Mouse (Mus musculus) heart, postnatal 0 days (tissue): ENCODE results near the gene Mras. TPM values are rescaled to one million over a fixed set of nuclear protein-coding genes. Genes with fewer than 3 reads are reported as not detected.

Experiments
- ATAC-seq: fragments of 200-750 bp; cut with Nextera tagmentation; 2 replicates; pipeline ENCODE4 v1.8.0; 2017; ENCODE audit warnings: low read depth, moderate number of reproducible peaks, moderate library complexity; ENCODE audit not compliant: insufficient read depth
- DNase-seq: peaks from one replicate; pipeline ENCODE4 v3.0.0-alpha.2; 2016; ENCODE audit warnings: low spot score
- H3K27ac ChIP-seq: fragments of 300-500 bp; sonication (generic); 2 replicates; pipeline ENCODE4 v1.5.1; 2014; ENCODE audit warnings: low read depth, mild to moderate bottlenecking
- H3K27me3 ChIP-seq: fragments of 300-500 bp; sonication (generic); 2 replicates; pipeline ENCODE4 v1.6.1; 2014; ENCODE audit warnings: low read length, mixed read lengths; ENCODE audit not compliant: control insufficient read depth, insufficient read depth
- H3K36me3 ChIP-seq: fragments of 300-500 bp; sonication (generic); replicated peaks from 2 replicates; pipeline ENCODE4 v1.6.1; 2014; ENCODE audit warnings: low read length, mixed read lengths; ENCODE audit not compliant: control insufficient read depth, insufficient read depth
- H3K4me1 ChIP-seq: fragments of 300-500 bp; sonication (generic); 2 replicates; pipeline ENCODE4 v1.6.1; 2014; ENCODE audit warnings: antibody characterized with exemption; ENCODE audit not compliant: control insufficient read depth, insufficient read depth
- H3K4me2 ChIP-seq: fragments of 300-500 bp; sonication (generic); 2 replicates; pipeline ENCODE4 v1.6.1; 2014; ENCODE audit warnings: low read depth, mild to moderate bottlenecking, low read length, moderate library complexity
- H3K4me3 ChIP-seq: fragments of 300-500 bp; sonication (generic); 2 replicates; pipeline ENCODE4 v1.5.1; 2014; ENCODE audit warnings: low read depth, low read length
- H3K9ac ChIP-seq: fragments of 300-500 bp; sonication (generic); replicated peaks from 2 replicates; pipeline ENCODE4 v1.6.1; 2014; ENCODE audit warnings: low read depth, low read length, mixed read lengths
- H3K9me3 ChIP-seq: fragments of 300-500 bp; sonication (generic); replicated peaks from 2 replicates; pipeline ENCODE4 v1.6.1; 2016; ENCODE audit warnings: low read length; ENCODE audit not compliant: control insufficient read depth
- CTCF ChIP-seq: IDR thresholded peaks from 2 replicates; pipeline ENCODE4 v1.5.1; 2016; ENCODE audit warnings: antibody characterized with exemption, control low read depth, low read depth
- EP300 ChIP-seq: IDR thresholded peaks from 2 replicates; pipeline ENCODE4 v1.6.1; 2016; ENCODE audit warnings: antibody characterized with exemption, low read depth
- WGBS: fragments of 180-500 bp; shearing (Covaris S2); extraction: QIAGEN DNeasy Blood & Tissue Kit; methylation state at CpG from one replicate; pipeline ENCODE4 v1.1.7; 2014; 5-methylcytosine and 5-hydroxymethylcytosine counted together
- polyA plus RNA-seq: library from polyadenylated mRNA; unstranded; fragments of >200 nt; fragmentation: Nextera tagmentation; extraction: Ambion mirVana; gene quantifications from 2 replicates; pipeline ENCODE4 v1.2.1, GENCODE M21; 2015
- total RNA-seq: library from RNA; depleted of rRNA; stranded (reverse); fragments of >200 nt; gene quantifications from 2 replicates; pipeline ENCODE4 v1.2.3, GENCODE M21; 2014; ENCODE audit warnings: low replicate concordance

The Mras gene
- total and polyA plus RNA-seq, 2 experiments from 2014 or later, result 13.0 to 15.8 TPM

DNA sequence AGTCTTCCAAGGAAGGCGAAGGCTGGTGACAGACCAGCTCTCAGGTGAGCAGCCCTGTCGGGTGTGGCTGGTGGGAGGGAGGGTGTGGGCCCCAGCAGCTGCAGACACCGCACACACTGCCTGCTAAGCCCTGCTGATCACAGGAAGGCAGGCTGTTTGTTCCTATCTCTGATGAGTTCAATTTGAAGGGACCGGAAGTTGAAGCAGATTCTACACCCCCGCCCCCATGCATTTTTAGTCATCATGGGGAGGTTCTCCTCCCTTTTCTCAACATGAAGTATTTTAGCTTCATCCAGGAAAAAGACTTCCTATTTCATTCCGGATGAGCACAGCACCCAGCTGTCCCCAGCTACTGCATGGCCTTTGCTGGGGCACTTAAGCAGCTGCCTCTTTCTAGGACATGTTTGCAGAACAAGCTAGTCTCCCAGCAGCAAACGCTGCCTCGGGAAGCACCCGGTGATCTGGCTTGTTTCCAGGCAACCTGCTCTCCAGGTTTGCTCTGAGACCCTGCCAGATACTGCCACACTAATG lies 42.1 kb upstream of the Mras start:
- Histone ChIP-seq H3K27me3 (no peaks in the 10 kb centered on the region), H3K4me1 (no peaks in the 10 kb centered on the region), H3K4me2 (no peak overlapping the region), H3K27ac (no peak overlapping the region), H3K4me3 (no peak overlapping the region), H3K36me3 (peaks cover 37% of the 10 kb centered on the region), H3K9me3 (no peaks in the 10 kb centered on the region), H3K9ac (no peak overlapping the region)
- 50% methylated on average over 9 of the region's 9 CpGs for WGBS
- TF ChIP-seq EP300, result no peak
- no peak for TF ChIP-seq CTCF
- DNase-seq, result no peak
- ATAC-seq, result no peak

DNA sequence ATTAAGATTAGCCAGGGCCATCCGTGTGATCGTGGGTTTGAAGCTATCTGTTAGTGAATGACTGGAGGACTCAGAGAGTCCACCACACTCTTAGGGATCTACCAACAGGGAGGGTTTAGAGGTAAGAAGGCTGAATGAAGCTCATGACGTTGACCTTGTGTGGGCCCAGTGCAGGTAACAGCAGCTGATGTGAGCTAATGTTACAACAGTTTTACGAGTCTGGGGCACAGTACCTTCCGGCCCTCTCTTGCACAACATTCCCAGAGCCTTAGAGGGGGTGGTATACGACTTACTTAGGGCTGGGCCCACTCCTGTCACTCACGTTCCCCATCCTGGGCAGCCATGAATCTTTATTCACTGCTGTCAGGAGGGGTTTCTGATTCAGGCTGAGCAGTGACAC lies 34.2 kb upstream of the Mras start:
- WGBS, result 80% methylated on average over 7 of the region's 7 CpGs
- Histone ChIP-seq H3K9ac (no peak overlapping the region), H3K4me3 (no peak overlapping the region), H3K36me3 (peaks cover 13% of the 10 kb centered on the region; the same call in 1 of the 2 replicates), H3K27ac (no peak overlapping the region), H3K4me1 (no peaks in the 10 kb centered on the region), H3K9me3 (no peaks in the 10 kb centered on the region), H3K4me2 (no peak overlapping the region), H3K27me3 (no peaks in the 10 kb centered on the region)
- no peak for ATAC-seq
- TF ChIP-seq EP300, result no peak
- no peak for TF ChIP-seq CTCF
- DNase-seq, result no peak

DNA sequence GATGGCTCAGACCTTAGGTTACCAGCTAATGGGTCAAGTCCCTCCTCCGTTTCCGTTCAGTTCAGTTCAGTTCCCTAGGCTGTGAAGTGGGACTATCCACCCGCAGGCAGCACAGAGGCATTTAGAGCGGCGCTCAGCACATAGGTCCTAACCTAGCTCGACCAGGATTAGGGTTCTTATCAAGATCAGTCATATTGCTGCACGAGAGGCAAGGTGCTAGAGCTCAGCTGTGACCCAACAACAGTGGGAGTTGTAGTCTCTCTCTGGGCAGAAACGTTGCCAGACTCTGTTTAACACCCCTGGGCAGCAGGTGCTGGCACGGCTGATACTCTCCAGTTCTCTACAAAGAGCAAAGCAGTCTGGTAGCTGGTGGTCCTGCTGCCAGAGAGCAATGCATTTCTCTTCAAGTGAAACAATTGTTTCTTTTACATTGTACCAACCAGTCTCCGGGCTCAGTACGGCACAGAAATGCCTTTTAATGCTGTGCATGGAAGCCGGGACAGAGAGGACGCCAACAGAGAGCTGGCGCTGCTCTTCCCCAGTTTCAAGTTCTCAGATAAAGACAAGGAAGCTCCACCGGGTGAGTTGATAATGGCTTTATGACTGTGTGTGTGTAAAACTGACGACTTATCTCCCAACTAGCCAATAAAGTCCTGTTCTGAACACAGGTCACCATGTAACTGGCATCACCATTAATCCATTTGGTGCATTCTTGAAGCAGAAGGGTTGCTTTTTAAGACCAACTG lies 33.3 kb upstream of the Mras start:
- Histone ChIP-seq H3K4me2 (no peak overlapping the region), H3K4me3 (no peak overlapping the region), H3K4me1 (no peaks in the 10 kb centered on the region), H3K9me3 (no peaks in the 10 kb centered on the region), H3K27ac (no peak overlapping the region), H3K36me3 (peaks cover 9% of the 10 kb centered on the region; the same call in 1 of the 2 replicates), H3K9ac (no peak overlapping the region), H3K27me3 (no peaks in the 10 kb centered on the region)
- WGBS, result 49% methylated on average over 16 of the region's 16 CpGs
- ATAC-seq (no peak; the same call in 1 of the 2 replicates), DNase-seq (no peak)
- TF ChIP-seq EP300, result no peak
- TF ChIP-seq CTCF, result no peak

DNA sequence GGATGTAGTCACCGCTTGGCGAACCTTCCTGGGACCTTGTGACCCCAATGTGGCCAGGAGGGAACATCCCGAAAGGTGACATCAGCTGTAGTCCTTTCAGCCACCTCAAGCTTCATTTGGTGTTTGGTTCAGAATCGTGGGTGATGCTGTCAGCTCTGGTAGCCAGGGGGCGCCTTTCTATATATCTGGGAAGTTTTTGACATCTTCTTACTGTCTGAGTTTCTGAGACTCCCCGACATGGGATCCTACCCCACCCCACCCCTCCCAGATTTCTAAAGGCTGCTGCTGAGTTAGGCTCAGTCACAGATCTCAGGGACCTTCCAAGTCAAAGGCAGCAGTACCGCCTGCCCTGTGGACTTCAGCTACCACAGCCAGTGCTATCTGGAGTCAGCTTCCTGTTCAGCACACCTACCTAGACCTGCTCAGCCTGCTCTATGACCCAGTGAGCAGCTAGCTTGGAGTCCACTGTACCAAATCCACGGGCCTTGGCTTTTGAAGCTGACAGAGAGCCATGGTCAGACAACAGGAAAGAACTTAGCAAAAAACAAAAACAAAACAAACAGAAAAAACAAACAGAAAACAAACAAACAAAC lies 32.6 kb upstream of the Mras start:
- H3K27ac ChIP-seq, result no peak overlapping the region
- DNase-seq (no peak), ATAC-seq (no peak)
- H3K4me2 ChIP-seq, result no peak overlapping the region
- no peaks in the 10 kb centered on the region for H3K27me3 ChIP-seq
- no peaks in the 10 kb centered on the region for H3K4me1 ChIP-seq
- H3K36me3 ChIP-seq, result 0 out of 2 replicates have a peak, but pooled peaks cover 2% of the 10 kb centered on the region
- no peaks in the 10 kb centered on the region for H3K9me3 ChIP-seq
- WGBS, result 62% methylated on average over 8 of the region's 8 CpGs
- TF ChIP-seq EP300 (no peak), CTCF (no peak)
- no peak overlapping the region for H3K4me3 ChIP-seq
- no peak overlapping the region for H3K9ac ChIP-seq

DNA sequence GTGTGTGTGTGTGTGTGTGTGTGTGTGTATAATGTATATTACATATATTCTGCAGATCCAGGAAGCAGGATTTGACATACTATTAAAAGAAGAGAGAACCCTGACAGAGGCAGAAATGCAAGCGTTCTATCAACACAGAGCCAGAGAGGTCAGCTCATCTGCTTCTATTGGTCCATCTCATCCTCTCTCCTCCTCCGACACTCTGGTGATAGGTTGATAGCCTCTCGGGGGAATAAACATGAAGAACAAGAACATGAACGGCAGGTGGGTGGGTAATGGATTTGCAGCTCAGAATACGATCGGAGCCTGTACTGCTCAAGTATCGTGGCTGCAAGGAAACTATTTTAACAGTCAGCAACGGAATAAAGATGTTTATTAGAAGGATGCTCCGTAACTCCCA lies 31.4 kb upstream of the Mras start:
- no peak for TF ChIP-seq CTCF
- no peaks in the 10 kb centered on the region for H3K4me1 ChIP-seq

More for the DNA sequence above, 31.4 kb upstream of the Mras start:
- DNase-seq (no peak), ATAC-seq (no peak)
- WGBS, result 81% methylated on average over 9 of the region's 9 CpGs
- Histone ChIP-seq H3K9ac (no peak overlapping the region), H3K9me3 (no peaks in the 10 kb centered on the region), H3K27me3 (no peaks in the 10 kb centered on the region), H3K4me3 (no peak overlapping the region), H3K4me2 (no peak overlapping the region), H3K36me3 (no peaks in the 10 kb centered on the region), H3K27ac (no peak overlapping the region)
